16 mouse cellular contexts compared by ENCODE assay signal in genomic region chr11:54169432-54170295, GRCm38 (mm10).
DNase-seq lines count a peak whose midpoint lies in the region; ATAC-seq and TF ChIP-seq lines count a peak whose summit lies in the region.
"Had no signal": no experiment of that assay in that cellular context is flagged by ENCODE, and none has a peak within 500 bp of the region (broad histone marks: within the 10 kb centered on the region; RNA-seq: fewer than 3 reads in every experiment).

No protein-coding gene starts in this region.

- intact Hi-C loops in left cerebral cortex, postnatal 10 days (cut with DNase I): no loop called here

- no peak overlapping the region for H3K4me2 ChIP-seq in midbrain, embryonic 11.5 days
- H3K4me2 ChIP-seq in midbrain, postnatal 0 days (ENCODE audit: low read depth, low read length, poor library complexity, severe bottlenecking): no peak overlapping the region
- H3K4me2 ChIP-seq: forebrain, embryonic 15.5 days; heart, embryonic 13.5 days; hindbrain, embryonic 15.5 days had no signal

- no peak overlapping the region for H3K9ac ChIP-seq in midbrain, embryonic 11.5 days (ENCODE audit: low read length)
- no peak overlapping the region for H3K9ac ChIP-seq in midbrain, postnatal 0 days (replicated peaks; ENCODE audit: low read length, poor library complexity, severe bottlenecking)
- H3K9ac ChIP-seq: forebrain, embryonic 15.5 days; heart, embryonic 13.5 days; hindbrain, embryonic 15.5 days had no signal

- H3K9me3 ChIP-seq in midbrain, embryonic 11.5 days (ENCODE audit: control insufficient read depth, low read length): no peaks in the 10 kb centered on the region
- H3K9me3 ChIP-seq in midbrain, postnatal 0 days (ENCODE audit: low read length): no peaks in the 10 kb centered on the region
- H3K9me3 ChIP-seq: forebrain, embryonic 15.5 days; heart, embryonic 13.5 days; hindbrain, embryonic 15.5 days had no signal

- TF ChIP-seq POLR2A in thymus, adult 2 months (IDR thresholded peaks at IDR 0.05; ENCODE audit: control insufficient read depth, extremely low read depth, insufficient read depth, low read length, poor library complexity): no peak

- H3K4me1 ChIP-seq in midbrain, embryonic 11.5 days (ENCODE audit: control insufficient read depth, insufficient read depth, low read length): no peaks in the 10 kb centered on the region
- H3K4me1 ChIP-seq in midbrain, postnatal 0 days (ENCODE audit: insufficient read depth, low read length): no peaks in the 10 kb centered on the region
- no peaks in the 10 kb centered on the region for H3K4me1 ChIP-seq in thymus, adult 2 months (replicated peaks; ENCODE audit: control insufficient read depth, insufficient read depth, low read length)
- H3K4me1 ChIP-seq: forebrain, embryonic 15.5 days; heart, embryonic 13.5 days; hindbrain, embryonic 15.5 days had no signal

- DNase-seq in midbrain, embryonic 11.5 days (ENCODE audit: low spot score, missing footprints): peak; percentile 86
- no peak for DNase-seq in midbrain, postnatal 0 days (ENCODE audit: low spot score)
- peak; percentile 27 for DNase-seq in MEL-GATA-1-ER (ENCODE audit: extremely low read depth, low read depth)
- DNase-seq in retina, embryonic 14.5 days (ENCODE audit: low spot score): peak; percentile 8
- no peak for DNase-seq in thymus, adult 2 months
- DNase-seq in left cerebral cortex, postnatal 10 days (ENCODE audit: extremely low spot score in 1 of 2, low spot score in 2 of 2): no peak
- DNase-seq: adrenal gland, postnatal 10 days; cerebellum, adult 11 months; cerebellum, adult 9-10 months; cerebellum, postnatal 25 days; gastrocnemius, postnatal 36 days; heart, adult 11 months; heart, postnatal 36 days had no signal

- 84% methylated on average over 3 of the region's 3 CpGs for WGBS in midbrain, embryonic 11.5 days
- 75% methylated on average over 3 of the region's 3 CpGs for WGBS in midbrain, postnatal 0 days
- 80% methylated on average over 3 of the region's 3 CpGs for WGBS in thymus, adult 2 months

- no peak for TF ChIP-seq CTCF in midbrain, postnatal 0 days (IDR thresholded peaks at IDR 0.05)
- TF ChIP-seq CTCF in thymus, adult 2 months (IDR thresholded peaks at IDR 0.05; ENCODE audit: borderline replicate concordance, control insufficient read depth, extremely low read depth, insufficient read depth, low read length, poor library complexity): no peak

- H3K36me3 ChIP-seq in midbrain, embryonic 11.5 days (ENCODE audit: control insufficient read depth, insufficient read depth, low read length): no peaks in the 10 kb centered on the region
- H3K36me3 ChIP-seq in midbrain, postnatal 0 days (ENCODE audit: insufficient read depth, low read length): no peaks in the 10 kb centered on the region
- no peaks in the 10 kb centered on the region for H3K36me3 ChIP-seq in thymus, adult 2 months (ENCODE audit: control insufficient read depth, insufficient read depth, low read length)
- H3K36me3 ChIP-seq: forebrain, embryonic 15.5 days; heart, embryonic 13.5 days; hindbrain, embryonic 15.5 days had no signal

- ATAC-seq in midbrain, embryonic 11.5 days (ENCODE audit: low FRiP score): no peak
- ATAC-seq in midbrain, postnatal 0 days (ENCODE audit: low FRiP score): no peak
- ATAC-seq: forebrain, embryonic 15.5 days had no signal

- H3K27me3 ChIP-seq in midbrain, embryonic 11.5 days (ENCODE audit: control insufficient read depth, insufficient read depth, low read length): no peaks in the 10 kb centered on the region
- no peaks in the 10 kb centered on the region for H3K27me3 ChIP-seq in midbrain, postnatal 0 days (ENCODE audit: insufficient read depth, low read length)
- H3K27me3 ChIP-seq in thymus, adult 2 months (ENCODE audit: control insufficient read depth, insufficient read depth, low read length): no peaks in the 10 kb centered on the region
- H3K27me3 ChIP-seq: forebrain, embryonic 15.5 days; heart, embryonic 13.5 days; hindbrain, embryonic 15.5 days had no signal

- H3K27ac ChIP-seq in midbrain, embryonic 11.5 days (ENCODE audit: low read depth, low read length): no peak overlapping the region
- no peak overlapping the region for H3K27ac ChIP-seq in midbrain, postnatal 0 days (ENCODE audit: low read depth, low read length)
- no peak overlapping the region for H3K27ac ChIP-seq in thymus, adult 2 months (ENCODE audit: control insufficient read depth, insufficient read depth, low read length)
- H3K27ac ChIP-seq: forebrain, embryonic 15.5 days; heart, embryonic 13.5 days; hindbrain, embryonic 15.5 days had no signal

- H3K4me3 ChIP-seq in midbrain, embryonic 11.5 days (ENCODE audit: low read depth, low read length): no peak overlapping the region
- H3K4me3 ChIP-seq in midbrain, postnatal 0 days (ENCODE audit: low read depth, low read length): no peak overlapping the region
- no peak overlapping the region for H3K4me3 ChIP-seq in thymus, adult 2 months (ENCODE audit: control insufficient read depth, insufficient read depth, low read length)
- H3K4me3 ChIP-seq: forebrain, embryonic 15.5 days; heart, embryonic 13.5 days; hindbrain, embryonic 15.5 days had no signal

Comparison
In these comparisons a context has a peak if more than half of its experiments do, and no peak if none do; other contexts are left out.
1. DNase-seq: peak in midbrain, embryonic 11.5 days (single experiment), MEL-GATA-1-ER (single experiment) and retina, embryonic 14.5 days (single experiment); none in midbrain, postnatal 0 days (single experiment), thymus, adult 2 months (single experiment) and left cerebral cortex, postnatal 10 days (0 of 2).